Mouse (Mus musculus) cortical plate, adult 2 months (tissue): Measurements from ENCODE around the gene Zbed6.

ENCODE experiments used
- CTCF ChIP-seq: fragments of 200-500 bp; IDR thresholded peaks from 2 replicates; pipeline ENCODE4 v1.5.1; 2011; ENCODE audit warnings: mild to moderate bottlenecking, control low read depth, low read length; ENCODE audit not compliant: insufficient read depth; ENCODE audit errors: extremely low read depth
- POLR2A ChIP-seq: fragments of 200-500 bp; IDR thresholded peaks from 2 replicates; pipeline ENCODE4 v1.6.1; 2011; ENCODE audit warnings: mild to moderate bottlenecking, low read length, control low read depth; ENCODE audit not compliant: insufficient read depth; ENCODE audit errors: extremely low read depth

DNA sequence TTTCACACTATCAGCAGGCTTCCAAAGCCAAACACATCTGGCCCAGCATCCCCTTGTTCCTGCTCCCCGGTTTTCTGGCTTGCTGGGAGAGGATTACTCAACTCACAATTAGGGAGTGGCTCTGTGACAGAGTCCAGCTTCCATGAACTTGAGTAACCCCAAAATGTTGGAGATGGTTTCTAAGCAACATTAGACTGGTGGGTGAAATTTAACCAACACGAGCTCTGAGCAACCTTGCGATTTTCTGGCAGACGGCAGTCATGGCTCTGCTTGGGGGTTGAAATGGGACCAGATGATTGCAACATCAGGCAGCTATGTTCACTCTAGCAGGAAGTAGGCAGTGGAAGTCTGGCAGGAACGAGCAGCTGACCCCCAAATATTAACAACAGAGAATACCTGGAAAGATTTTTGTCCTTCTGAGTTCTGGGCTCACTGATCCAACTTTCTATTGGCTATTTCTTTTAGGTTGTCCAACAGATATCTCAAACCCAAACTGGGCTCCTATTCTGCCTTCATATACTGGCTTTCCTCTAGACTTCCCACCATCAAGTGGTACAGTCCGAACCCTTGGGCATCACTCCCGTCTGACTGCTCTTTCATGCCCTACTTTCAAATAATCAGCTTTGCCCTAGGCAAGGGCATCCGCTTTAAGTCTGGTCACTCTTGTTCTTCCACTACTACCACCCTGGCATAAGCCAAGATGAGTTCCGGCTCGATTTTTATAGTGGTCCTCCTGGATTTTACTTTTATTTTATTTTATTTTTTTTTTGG lies 25.2 kb upstream of the Zbed6 start:
- TF ChIP-seq POLR2A (no peak), CTCF (no peak)
